Mouse (Mus musculus): ENCODE measurements around the gene Tmem184b. TPM values are rescaled to one million over a fixed set of nuclear protein-coding genes. Genes with fewer than 3 reads are reported as not detected.

Tmem184b gene
- total and polyA plus RNA-seq, 3 experiments: 7.1 to 42.7 (median 21.1) TPM

- Histone ChIP-seq H3K4me1 (ENCODE audit: control insufficient read depth in 1 of 2, insufficient read depth in 2 of 2) (peaks cover 20 to 29% of the 10 kb centered on the region in 2 experiments), H3K4me3 (replicated peaks in 1 of 3; ENCODE audit: low read depth in 2 of 3, low read length in 2 of 3, poor library complexity in 1 of 3) (no peak overlapping the region), H3K36me3 (replicated peaks in 1 of 2; ENCODE audit: control insufficient read depth in 1 of 2, insufficient read depth in 1 of 2, low read length in 1 of 2) (peaks cover 47 to 77% of the 10 kb centered on the region in 2 experiments), H3K27ac (ENCODE audit: insufficient read depth, low read depth) (no peak overlapping the region), H3K4me2 (ENCODE audit: insufficient read depth, low read depth, poor library complexity, severe bottlenecking) (no peak overlapping the region), H3K9me3 (replicated peaks; ENCODE audit: low read length) (no peaks in the 10 kb centered on the region), H3K79me2 (replicated peaks; ENCODE audit: control insufficient read depth, extremely low read depth, insufficient read depth, poor library complexity, severe bottlenecking) (peaks cover 3% of the 10 kb centered on the region), H3K9ac (ENCODE audit: insufficient read depth, low read depth) (no peak overlapping the region), H3K27me3 (replicated peaks) (no peaks in the 10 kb centered on the region)
- in situ Hi-C loops (cut with MboI; ENCODE audit: low pct_ligation_motif_present, low pct_unique_long_range_greater_than_20kb, low sequenced_read_pairs): no loop called here
- TF ChIP-seq HCFC1 (IDR thresholded peaks at IDR 0.05; ENCODE audit: low read depth, low read length) (no peak), MAFK (IDR thresholded peaks at IDR 0.05; ENCODE audit: insufficient replicate concordance, low read length) (no peak), POLR2A (IDR thresholded peaks at IDR 0.05; ENCODE audit: low read depth, low read length) (no peak), GABPA (IDR thresholded peaks at IDR 0.05; ENCODE audit: insufficient replicate concordance, low read depth, low read length) (no peak), IRF4 (IDR thresholded peaks at IDR 0.05; ENCODE audit: low read depth, low read length) (no peak), RCOR1 (conservative IDR thresholded peaks at IDR 0.05; ENCODE audit: low read depth, low read length) (no peak), MXI1 (IDR thresholded peaks at IDR 0.05; ENCODE audit: low read depth, low read length) (no peak), POLR2AphosphoS2 (IDR thresholded peaks at IDR 0.05; ENCODE audit: low read depth, low read length) (no peak), JUN (IDR thresholded peaks at IDR 0.05; ENCODE audit: insufficient read depth, low read depth, low read length) (no peak)
- no peak for DNase-seq (ENCODE audit: extremely low read depth)
- dilution Hi-C loops (cut with MboI; ENCODE audit: extremely low pct_ligation_motif_present, extremely low pct_unique_long_range_greater_than_20kb, low sequenced_read_pairs): no loop called here
Measured at GRCm38 (mm10) chr15:79377681-79378080, 25.7 kb downstream of the Tmem184b start.

- Histone ChIP-seq H3K9ac (ENCODE audit: insufficient read depth, low read depth) (no peak overlapping the region), H3K9me3 (replicated peaks; ENCODE audit: low read length) (no peaks in the 10 kb centered on the region), H3K27me3 (replicated peaks) (no peaks in the 10 kb centered on the region), H3K4me3 (replicated peaks in 1 of 3; ENCODE audit: low read depth in 2 of 3, low read length in 2 of 3, poor library complexity in 1 of 3) (no peak overlapping the region), H3K36me3 (replicated peaks in 1 of 2; ENCODE audit: control insufficient read depth in 1 of 2, insufficient read depth in 1 of 2, low read length in 1 of 2) (peaks cover 67 to 93% of the 10 kb centered on the region in 2 experiments), H3K4me1 (ENCODE audit: control insufficient read depth in 1 of 2, insufficient read depth in 2 of 2) (peaks cover under 1 to 8% of the 10 kb centered on the region in 2 experiments; a peak in 3 of 4 replicates), H3K79me2 (replicated peaks; ENCODE audit: control insufficient read depth, extremely low read depth, insufficient read depth, poor library complexity, severe bottlenecking) (no peaks in the 10 kb centered on the region; the same call in 1 of the 2 replicates), H3K27ac (ENCODE audit: insufficient read depth, low read depth) (no peak overlapping the region), H3K4me2 (ENCODE audit: insufficient read depth, low read depth, poor library complexity, severe bottlenecking) (no peak overlapping the region)
- in situ Hi-C loops (cut with MboI; ENCODE audit: low pct_ligation_motif_present, low pct_unique_long_range_greater_than_20kb, low sequenced_read_pairs): no loop called here
- dilution Hi-C loops (cut with MboI; ENCODE audit: extremely low pct_ligation_motif_present, extremely low pct_unique_long_range_greater_than_20kb, low sequenced_read_pairs): no loop called here
- no peak for DNase-seq (ENCODE audit: extremely low read depth)
- TF ChIP-seq USF1 (IDR thresholded peaks at IDR 0.05; ENCODE audit: low read depth, low read length) (no peak), TBP (conservative IDR thresholded peaks at IDR 0.05; ENCODE audit: low read depth, low read length) (no peak), KAT2A (IDR thresholded peaks at IDR 0.05; ENCODE audit: insufficient replicate concordance, low read length) (no peak), POLR2A (IDR thresholded peaks at IDR 0.05; ENCODE audit: low read depth, low read length) (no peak), ZKSCAN1 (IDR thresholded peaks at IDR 0.05; ENCODE audit: borderline replicate concordance, low read depth, low read length) (no peak), SMC3 (IDR thresholded peaks at IDR 0.05; ENCODE audit: low read depth, low read length) (no peak), MYC (IDR thresholded peaks at IDR 0.05; ENCODE audit: low read depth, low read length) (no peak), E2F4 (IDR thresholded peaks at IDR 0.05; ENCODE audit: insufficient replicate concordance, low read depth, low read length) (no peak), MXI1 (IDR thresholded peaks at IDR 0.05; ENCODE audit: low read depth, low read length) (no peak), POLR2AphosphoS2 (IDR thresholded peaks at IDR 0.05; ENCODE audit: low read depth, low read length) (no peak), EP300 (IDR thresholded peaks at IDR 0.05; ENCODE audit: low read length) (no peak), CTCF (conservative IDR thresholded peaks at IDR 0.05 in 1 of 2, IDR thresholded peaks at IDR 0.05 in 1 of 2; ENCODE audit: low read depth in 2 of 2, low read length in 2 of 2) (no peak), ZMIZ1 (IDR thresholded peaks at IDR 0.05; ENCODE audit: low read depth, low read length) (no peak), BHLHE40 (IDR thresholded peaks at IDR 0.05; ENCODE audit: low read depth, low read length) (no peak), ZNF384 (IDR thresholded peaks at IDR 0.05; ENCODE audit: low read depth, low read length) (no peak), RAD21 (IDR thresholded peaks at IDR 0.05; ENCODE audit: low read depth, low read length) (no peak), IRF4 (IDR thresholded peaks at IDR 0.05; ENCODE audit: low read depth, low read length) (no peak), NRF1 (IDR thresholded peaks at IDR 0.05; ENCODE audit: low read depth, low read length) (no peak)
Measured at GRCm38 (mm10) chr15:79374760-79375159, 28.6 kb downstream of the Tmem184b start.
